Mouse (Mus musculus): ENCODE data around the gene Erbin.

The Erbin gene

GRCm38 (mm10) chr13:103920261-103920932 lies at the start of gene Erbin:
Gene Erbin, minus strand, starts transcription at chr13:103920514.
- DNase-seq (ENCODE audit: low spot score in 2 of 2) = peak; percentile 80 to 82

DNA sequence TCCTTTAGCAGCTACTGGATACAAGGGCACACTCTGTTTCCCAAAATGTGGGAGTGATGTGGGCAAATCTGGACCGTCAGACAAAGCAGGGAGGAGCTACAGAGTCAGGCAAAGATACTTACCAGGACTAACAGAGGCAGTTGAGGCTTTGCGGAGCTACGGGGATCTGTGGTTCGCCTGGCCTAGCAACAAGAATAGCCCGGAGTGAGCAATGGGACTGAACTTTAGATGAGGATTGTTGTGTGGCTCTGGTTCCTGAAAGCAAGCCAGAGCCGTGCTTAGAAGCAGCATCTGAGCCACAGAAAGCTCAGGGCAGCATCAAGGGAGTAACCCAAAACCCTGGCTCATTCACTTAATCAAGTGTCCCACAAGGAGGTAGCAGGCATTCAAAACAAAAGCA lies 49.6 kb upstream of the Erbin start:
- no peak for DNase-seq (ENCODE audit: low spot score in 2 of 2)

DNA sequence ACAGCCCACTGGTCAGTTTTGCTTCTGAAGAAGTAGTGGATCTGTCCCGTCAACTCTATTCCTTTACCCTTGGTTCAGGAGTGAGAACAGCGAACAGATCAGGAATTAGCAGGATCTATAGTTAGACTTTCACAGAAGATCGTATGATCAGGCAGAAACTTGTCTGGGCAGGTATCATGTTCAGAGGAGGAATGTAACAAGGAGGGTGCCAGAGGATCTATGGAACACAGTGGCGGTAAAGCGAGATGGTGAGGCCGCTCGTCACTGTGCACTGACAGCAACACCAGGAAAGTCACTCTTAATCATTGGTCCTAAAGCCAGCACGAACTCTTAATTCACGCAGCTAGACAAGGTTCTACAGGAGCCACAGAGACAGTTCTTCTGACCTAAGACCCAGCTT lies 47.7 kb upstream of the Erbin start:
- no peak for DNase-seq (ENCODE audit: low spot score in 2 of 2)

DNA sequence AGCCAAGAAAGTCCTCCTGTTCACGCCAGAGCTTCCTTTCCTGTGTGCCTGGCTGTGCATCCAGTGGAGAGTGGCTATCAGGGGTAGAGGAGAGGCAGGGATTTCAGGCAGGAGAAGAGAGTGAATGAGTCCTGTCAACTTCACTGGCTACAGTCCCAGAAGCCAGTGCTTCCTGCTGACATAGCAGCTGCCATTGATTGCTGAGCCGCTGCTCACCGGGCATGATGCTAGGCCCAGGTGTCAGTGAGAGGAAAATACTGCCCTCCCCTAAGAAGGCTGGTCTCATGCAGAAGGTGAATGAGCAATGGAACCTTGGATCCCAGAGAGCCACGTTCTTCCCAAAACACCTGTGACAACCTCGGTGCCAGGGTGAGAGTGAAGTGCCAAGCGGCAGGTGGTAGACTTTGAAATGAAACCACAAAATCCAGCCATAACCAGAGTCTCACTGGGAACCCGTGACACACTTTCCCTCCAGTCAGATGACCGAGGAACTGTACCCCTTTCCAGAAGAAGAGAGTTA lies 46.4 kb upstream of the Erbin start:
- DNase-seq (ENCODE audit: low spot score in 2 of 2) = no peak

- DNase-seq (ENCODE audit: low spot score in 2 of 2) = no peak
Measured at GRCm38 (mm10) chr13:103965187-103965586, 44.9 kb upstream of the Erbin start.

DNA sequence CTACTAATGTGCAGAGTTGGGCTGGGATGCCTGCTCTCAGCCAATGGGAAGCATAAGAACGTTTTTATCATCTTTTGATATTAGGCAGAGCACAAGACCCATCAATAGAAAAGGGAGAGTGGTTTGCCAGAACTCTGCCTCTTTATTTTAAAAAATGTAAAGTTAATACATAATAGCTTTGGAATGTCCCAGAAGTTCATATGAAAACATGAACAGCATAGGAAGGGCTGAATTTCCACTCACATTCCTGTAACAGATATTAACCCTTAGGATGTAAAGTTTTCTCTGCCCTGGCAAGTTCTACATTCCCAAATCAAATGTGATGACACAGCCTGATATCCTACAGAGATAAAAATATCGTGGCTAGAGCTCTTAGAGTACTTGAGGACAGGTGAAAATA lies 42.8 kb upstream of the Erbin start:
- no peak for DNase-seq (ENCODE audit: low spot score in 2 of 2)

GRCm38 (mm10) chr13:103959841-103960240 lies 39.5 kb upstream of the Erbin start:
- no peak for DNase-seq (ENCODE audit: low spot score in 2 of 2)

GRCm38 (mm10) chr13:103958607-103959123 lies 38.4 kb upstream of the Erbin start:
- no peak for DNase-seq (ENCODE audit: low spot score in 2 of 2)

DNA sequence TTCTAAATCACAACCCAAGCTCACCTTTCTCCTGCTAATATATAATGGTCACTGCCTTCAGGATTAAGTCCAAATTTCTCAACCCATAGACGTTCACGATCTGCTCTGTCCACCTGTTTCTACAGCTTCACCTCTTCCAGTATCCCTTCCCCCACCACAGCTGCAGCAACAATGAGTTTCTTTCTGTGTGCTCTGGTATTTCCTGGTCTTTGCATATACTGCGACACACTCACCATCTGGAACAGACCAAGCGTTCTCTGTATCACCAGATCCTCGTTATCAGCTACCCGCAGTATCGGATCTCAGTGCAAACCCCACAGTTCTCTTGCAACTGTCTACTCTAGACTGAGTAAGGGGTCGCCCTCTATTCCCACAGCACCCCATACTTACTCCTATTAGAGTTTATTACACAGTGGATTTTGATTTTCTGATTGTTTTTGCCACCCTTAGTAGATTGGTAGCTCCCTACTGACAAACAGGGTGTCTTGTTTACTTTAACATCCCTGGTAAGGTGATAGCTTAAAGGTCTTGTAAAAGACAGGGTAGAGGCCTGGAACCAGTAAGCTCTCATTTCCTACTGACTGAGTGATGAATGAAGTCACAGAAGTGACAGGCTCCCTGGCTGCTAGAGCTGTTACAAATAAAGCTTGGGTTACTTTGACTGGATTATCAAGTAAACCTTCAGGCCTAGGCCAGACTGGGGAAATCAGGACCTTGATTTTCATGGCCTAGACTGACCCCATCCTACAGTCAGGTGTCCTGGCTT lies 37.0 kb upstream of the Erbin start:
- DNase-seq (ENCODE audit: low spot score in 2 of 2) = no peak

DNA sequence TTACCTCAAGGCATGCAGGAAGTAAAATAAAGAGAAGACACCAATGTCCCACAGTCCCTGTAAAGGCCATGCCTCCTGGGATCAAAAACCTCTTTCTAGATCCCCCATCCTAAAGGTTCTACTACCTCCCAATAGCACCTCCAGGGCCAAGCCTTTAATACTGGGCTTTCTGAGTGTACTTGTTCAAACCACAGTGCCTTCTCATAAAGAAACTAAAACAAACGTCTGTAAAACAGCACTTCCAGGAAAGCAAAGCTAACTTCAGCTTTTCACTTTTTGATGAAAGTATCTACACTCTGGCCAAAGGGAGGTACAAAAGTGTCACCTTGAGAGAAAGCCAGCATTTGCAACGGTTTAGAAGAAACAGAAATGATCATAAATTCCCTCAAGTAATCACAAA lies 35.3 kb upstream of the Erbin start:
- DNase-seq (ENCODE audit: low spot score in 2 of 2) = no peak

GRCm38 (mm10) chr13:103951393-103951792 lies 31.1 kb upstream of the Erbin start:
- no peak for DNase-seq (ENCODE audit: low spot score in 2 of 2)

GRCm38 (mm10) chr13:103940796-103941195 lies 20.5 kb upstream of the Erbin start:
- no peak for DNase-seq (ENCODE audit: low spot score in 2 of 2)

GRCm38 (mm10) chr13:103924586-103924985 lies 4.3 kb upstream of the Erbin start:
- no peak for DNase-seq (ENCODE audit: low spot score in 2 of 2)

DNA sequence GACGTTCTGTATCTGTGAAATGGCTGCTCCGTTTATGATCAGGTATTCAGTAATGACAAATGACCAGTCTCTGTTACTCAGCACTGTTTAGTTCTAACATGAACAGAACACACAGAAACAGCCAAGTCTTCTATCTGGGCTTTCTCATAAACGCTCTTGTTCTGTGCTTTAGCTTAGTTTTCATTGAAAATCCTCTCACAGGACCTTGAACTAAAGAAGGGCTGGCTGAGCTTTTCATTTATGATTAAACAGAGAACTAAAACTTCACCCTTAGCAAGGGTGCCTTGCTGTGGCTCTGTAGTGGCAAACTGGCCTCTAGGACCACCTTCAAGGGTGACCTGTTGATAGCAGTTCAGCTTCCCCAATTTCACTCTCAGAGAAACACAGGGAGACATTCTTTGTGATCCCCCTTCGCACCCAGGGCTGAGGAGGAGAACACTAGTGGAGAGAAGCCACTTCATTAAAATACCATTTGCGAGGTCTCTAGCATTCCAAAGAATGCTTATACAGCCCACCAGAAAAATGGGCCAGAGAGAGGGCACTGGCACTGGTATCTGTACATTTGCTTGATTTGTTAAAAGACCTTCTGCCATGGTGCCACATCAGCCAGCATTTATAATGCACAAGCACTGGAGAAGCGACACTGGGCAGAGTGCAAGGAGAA lies 3.2 kb upstream of the Erbin start:
- no peak for DNase-seq (ENCODE audit: low spot score in 2 of 2)

GRCm38 (mm10) chr13:103921831-103922380 lies 1.6 kb upstream of the Erbin start:
- DNase-seq (ENCODE audit: low spot score in 2 of 2) = no peak

DNA sequence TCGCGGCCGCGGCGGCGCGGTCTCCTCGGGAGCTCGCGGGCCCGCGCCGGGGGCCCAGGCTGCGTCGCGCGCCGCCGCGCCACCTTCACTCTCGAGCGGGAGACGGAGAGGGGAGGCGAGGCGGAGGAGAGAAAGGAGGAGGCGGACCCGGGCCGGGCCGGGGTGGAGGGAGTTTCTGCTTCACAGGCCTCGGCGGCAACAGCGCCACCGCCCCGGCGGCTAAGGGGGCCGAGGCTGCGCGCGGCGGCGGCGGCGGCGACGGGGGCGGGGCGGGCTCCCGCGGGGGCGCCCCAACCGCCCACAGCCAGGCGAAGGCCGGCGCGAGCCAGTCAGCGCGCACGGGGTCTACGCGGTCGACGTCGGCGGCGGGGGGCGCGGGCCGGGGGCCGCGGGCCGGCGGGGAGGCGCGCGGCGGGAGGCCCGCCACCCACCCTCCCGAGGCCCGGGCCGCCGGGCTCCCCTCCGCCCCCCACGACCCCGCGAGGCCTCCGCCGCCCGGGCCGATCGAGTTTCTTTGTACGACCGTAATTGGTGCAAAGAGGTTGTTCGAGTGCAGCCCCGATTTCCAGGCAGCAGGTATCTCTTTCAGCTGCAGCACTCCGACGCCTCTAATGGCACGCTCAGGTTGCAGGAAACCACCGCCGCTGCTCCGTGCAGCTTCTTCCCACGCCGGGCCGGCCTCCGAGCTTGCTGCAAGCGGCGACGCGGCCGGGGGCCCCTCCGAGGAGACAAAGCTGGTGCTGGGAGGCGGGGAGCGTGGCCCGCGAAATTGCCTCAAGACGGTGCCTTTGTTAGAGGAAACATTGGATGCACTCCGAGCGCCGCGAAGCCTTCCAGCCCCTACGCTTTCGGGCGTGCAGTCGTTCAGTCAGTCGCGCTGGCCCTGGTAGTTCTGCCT lies 868 bp upstream of the Erbin start:
- peak; percentile 81 to 88 for DNase-seq (ENCODE audit: low spot score in 2 of 2)

- no peak for DNase-seq (ENCODE audit: low spot score in 2 of 2)
Measured at GRCm38 (mm10) chr13:103919956-103920260, 406 bp downstream of the Erbin start.

- DNase-seq (ENCODE audit: low spot score in 2 of 2) = peak; percentile 42 to 53
Measured at GRCm38 (mm10) chr13:103919234-103919955, 919 bp downstream of the Erbin start.

DNA sequence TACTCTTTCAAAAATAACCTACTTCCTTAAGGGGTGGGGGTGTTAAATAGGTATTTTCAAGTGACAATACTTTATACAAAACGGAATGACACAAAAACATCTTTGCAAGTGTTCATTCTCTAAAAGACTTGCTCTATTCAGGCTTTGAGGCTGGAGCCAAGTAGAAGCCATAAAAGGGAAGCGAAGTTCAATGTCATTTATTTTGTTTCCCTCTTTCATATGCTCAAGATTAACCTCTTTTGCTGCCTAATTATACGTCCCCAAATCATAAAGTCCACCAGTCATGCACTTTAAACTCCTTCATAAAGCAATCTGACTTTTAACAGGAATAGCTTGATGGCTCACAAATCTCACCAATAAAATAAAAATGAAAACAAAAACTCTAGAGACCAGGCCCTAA lies 1.9 kb downstream of the Erbin start:
- DNase-seq (ENCODE audit: low spot score in 2 of 2) = no peak

- no peak for DNase-seq (ENCODE audit: low spot score in 2 of 2)
Measured at GRCm38 (mm10) chr13:103914114-103914736, 6.1 kb downstream of the Erbin start.
